Mouse (Mus musculus) layer of hippocampus, adult 9-11 months (tissue): Measurements from ENCODE around the gene Serpinb8.

ENCODE experiments used
- DNase-seq: peaks from one replicate; pipeline ENCODE4 v3.0.0; 2022

Gene Serpinb8

GRCm38 (mm10) chr1:107657689-107658088 is 67.9 kb downstream of the Serpinb8 start:
- no peak for DNase-seq
